Mouse (Mus musculus) heart, embryonic 12.5 days (tissue): Measurements from ENCODE around the gene Defb10. TPM values are rescaled to one million over a fixed set of nuclear protein-coding genes. Genes with fewer than 3 reads are reported as not detected.
"Not testable (repeated sequence)": the region's sequence is repeated elsewhere in the genome, so short reads cannot be mapped to it uniquely, and the experiment has no call there.

Experiments
- ATAC-seq: fragments of 200-750 bp; cut with Nextera tagmentation; 2 replicates; pipeline ENCODE4 v1.8.0; 2017; ENCODE audit warnings: moderate TSS enrichment, moderate library complexity; ENCODE audit not compliant: insufficient number of reproducible peaks, low FRiP score
- H3K27ac ChIP-seq: fragments of 300-500 bp; sonication (generic); 2 replicates; pipeline ENCODE4 v1.5.1; 2016; ENCODE audit warnings: mild to moderate bottlenecking, moderate library complexity; ENCODE audit not compliant: poor library complexity, severe bottlenecking
- H3K27me3 ChIP-seq: fragments of 300-500 bp; sonication (generic); replicated peaks from 2 replicates; pipeline ENCODE4 v1.6.1; 2016; ENCODE audit warnings: mild to moderate bottlenecking, moderate library complexity
- H3K36me3 ChIP-seq: fragments of 300-500 bp; sonication (generic); 2 replicates; pipeline ENCODE4 v1.6.1; 2016; ENCODE audit warnings: mild to moderate bottlenecking, moderate library complexity
- H3K4me1 ChIP-seq: fragments of 300-500 bp; sonication (generic); replicated peaks from 2 replicates; pipeline ENCODE4 v1.6.1; 2016; ENCODE audit warnings: mild to moderate bottlenecking
- H3K4me2 ChIP-seq: fragments of 300-500 bp; sonication (generic); 2 replicates; pipeline ENCODE4 v1.6.1; 2016; ENCODE audit warnings: mild to moderate bottlenecking, moderate library complexity
- H3K4me3 ChIP-seq: fragments of 300-500 bp; sonication (generic); 2 replicates; pipeline ENCODE4 v1.5.1; 2016; ENCODE audit warnings: mild to moderate bottlenecking
- H3K9ac ChIP-seq: fragments of 300-500 bp; sonication (generic); 2 replicates; pipeline ENCODE4 v1.6.1; 2016; ENCODE audit warnings: mild to moderate bottlenecking, moderate library complexity
- H3K9me3 ChIP-seq: fragments of 300-500 bp; sonication (generic); replicated peaks from 2 replicates; pipeline ENCODE4 v1.6.1; 2016; ENCODE audit warnings: mild to moderate bottlenecking, moderate library complexity
- WGBS: fragments of 180-500 bp; shearing (Covaris S2); methylation state at CpG from one replicate; pipeline ENCODE4 v1.1.7; 2016; 5-methylcytosine and 5-hydroxymethylcytosine counted together
- polyA plus RNA-seq: library from polyadenylated mRNA; unstranded; fragments of >200 nt; fragmentation: Nextera tagmentation; extraction: Ambion mirVana; gene quantifications from 2 replicates; pipeline ENCODE4 v1.2.1, GENCODE M21; 2016

Gene Defb10
- not detected in 2 replicates for polyA plus RNA-seq

DNA sequence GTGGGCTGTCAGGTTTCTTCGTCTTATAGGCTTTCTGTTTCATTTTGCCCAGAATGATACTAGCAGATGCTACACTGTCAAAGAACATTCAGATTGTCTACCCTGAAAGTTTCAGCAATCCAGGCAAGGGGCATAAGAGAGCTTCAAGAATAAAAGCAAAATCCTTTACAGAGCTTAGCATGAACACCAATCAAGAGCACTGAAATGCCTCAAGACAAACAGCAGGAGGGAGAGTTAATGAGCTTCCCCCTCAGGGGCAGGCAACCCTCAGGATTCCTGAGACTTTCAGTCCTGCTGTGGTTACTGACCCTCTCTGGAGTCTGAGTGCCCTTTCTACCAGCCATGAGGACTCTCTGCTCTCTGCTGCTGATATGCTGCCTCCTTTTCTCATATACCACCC, at the start of gene Defb10:
Defb10 (plus strand) TSS at position 316 of the 400 bp plus-strand sequence.
- H3K27me3 ChIP-seq, H3K4me1 ChIP-seq, H3K4me2 ChIP-seq, ATAC-seq, H3K4me3 ChIP-seq, H3K27ac ChIP-seq, H3K9ac ChIP-seq, H3K36me3 ChIP-seq, H3K9me3 ChIP-seq: not testable (repeated sequence)
- 61% methylated on average over 1 of the region's 1 CpGs for WGBS

DNA sequence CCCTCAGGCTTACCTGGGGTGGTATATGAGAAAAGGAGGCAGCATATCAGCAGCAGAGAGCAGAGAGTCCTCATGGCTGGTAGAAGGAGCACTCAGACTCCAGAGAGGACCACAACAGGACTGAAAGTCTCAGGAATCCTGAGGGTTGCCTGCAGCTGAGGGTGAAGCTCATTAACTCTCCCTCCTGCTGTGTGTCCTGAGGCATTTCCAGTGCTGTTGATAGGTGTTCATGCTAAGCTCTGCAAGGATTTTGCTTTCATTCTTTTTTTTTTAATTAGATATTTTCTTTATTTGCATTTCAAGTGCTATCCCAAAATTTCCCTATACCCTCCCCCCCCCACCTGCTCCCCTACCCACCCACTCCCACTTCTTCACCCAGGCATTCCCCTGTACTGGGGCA, 26.6 kb downstream of the Defb10 start, which contains the start of gene Defb9:
Defb9 (minus strand) TSS at position 101 of the 400 bp plus-strand sequence.
- ATAC-seq, H3K27me3 ChIP-seq, H3K36me3 ChIP-seq, H3K4me1 ChIP-seq, H3K9ac ChIP-seq, H3K4me2 ChIP-seq, H3K9me3 ChIP-seq, H3K4me3 ChIP-seq, H3K27ac ChIP-seq: not testable (repeated sequence)

DNA sequence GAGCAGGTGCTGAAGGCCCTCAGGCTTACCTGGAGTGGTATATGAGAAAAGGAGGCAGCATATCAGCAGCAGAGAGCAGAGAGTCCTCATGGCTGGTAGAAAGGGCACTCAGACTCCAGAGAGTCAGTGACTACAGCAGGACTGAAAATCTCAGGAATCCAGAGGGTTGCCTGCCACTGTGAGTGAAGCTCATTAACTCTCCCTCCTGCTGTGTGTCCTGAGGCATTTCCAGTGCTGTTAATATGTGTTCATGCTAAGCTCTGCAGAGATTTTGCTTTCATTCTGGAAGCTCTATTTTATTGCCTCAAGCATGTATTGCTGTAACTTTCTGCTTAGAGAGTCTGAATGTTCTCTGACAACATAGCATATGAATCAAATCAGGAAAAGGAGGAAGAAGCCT, 47.6 kb downstream of the Defb10 start, which contains the start of gene Defb11:
Defb11 (minus strand) TSS at position 123 of the 400 bp plus-strand sequence.
- H3K27ac ChIP-seq, H3K4me2 ChIP-seq, H3K4me3 ChIP-seq, H3K9ac ChIP-seq, H3K27me3 ChIP-seq, ATAC-seq, H3K36me3 ChIP-seq, H3K4me1 ChIP-seq, H3K9me3 ChIP-seq: not testable (repeated sequence)

Other genes with a start within 250 kb of the Defb10 start
- gene Defa26, start 240.7 kb upstream of the Defb10 start, polyA plus RNA-seq = not detected in 2 replicates
- gene Defa17, start 203.1 kb upstream of the Defb10 start, polyA plus RNA-seq = not detected in 2 replicates
- not detected in 2 replicates for gene Defa34, start 193.1 kb upstream of the Defb10 start, polyA plus RNA-seq
- not detected in 2 replicates for gene AY761184, start 155.3 kb upstream of the Defb10 start, polyA plus RNA-seq
- gene Defa24, start 124.4 kb upstream of the Defb10 start, polyA plus RNA-seq = not detected in 2 replicates
- not detected in 2 replicates for gene Defb50, start 35.4 kb upstream of the Defb10 start, polyA plus RNA-seq
- gene Defb2, start 19.0 kb upstream of the Defb10 start, polyA plus RNA-seq = not detected in 2 replicates
- gene Defb9, start 26.5 kb downstream of the Defb10 start, polyA plus RNA-seq = not detected in 2 replicates
- not detected in 2 replicates for gene Defb11, start 47.5 kb downstream of the Defb10 start, polyA plus RNA-seq
- gene Defb15, start 73.8 kb downstream of the Defb10 start, polyA plus RNA-seq = not detected in 2 replicates
- not detected in 2 replicates for gene Defb35, start 79.5 kb downstream of the Defb10 start, polyA plus RNA-seq
- gene Defb13, start 87.9 kb downstream of the Defb10 start, polyA plus RNA-seq = not detected in 2 replicates
- gene Fam90a1a, start 99.8 kb downstream of the Defb10 start, polyA plus RNA-seq = not detected in 2 replicates
- gene Ccdc70, start 110.9 kb downstream of the Defb10 start, polyA plus RNA-seq = not detected in 2 replicates
- 2.4 and 2.9 TPM in 2 replicates for gene Atp7b, start 201.4 kb downstream of the Defb10 start, polyA plus RNA-seq
- gene Alg11, start 201.8 kb downstream of the Defb10 start, polyA plus RNA-seq = 27.9 and 29.1 TPM in 2 replicates